Mouse (Mus musculus): ENCODE data around the gene Ms4a10.

Ms4a10 gene

GRCm38 (mm10) chr19:10916506-10916905 lies 58.0 kb downstream of the Ms4a10 start:
- DNase-seq (ENCODE audit: low read depth) = no peak

DNA sequence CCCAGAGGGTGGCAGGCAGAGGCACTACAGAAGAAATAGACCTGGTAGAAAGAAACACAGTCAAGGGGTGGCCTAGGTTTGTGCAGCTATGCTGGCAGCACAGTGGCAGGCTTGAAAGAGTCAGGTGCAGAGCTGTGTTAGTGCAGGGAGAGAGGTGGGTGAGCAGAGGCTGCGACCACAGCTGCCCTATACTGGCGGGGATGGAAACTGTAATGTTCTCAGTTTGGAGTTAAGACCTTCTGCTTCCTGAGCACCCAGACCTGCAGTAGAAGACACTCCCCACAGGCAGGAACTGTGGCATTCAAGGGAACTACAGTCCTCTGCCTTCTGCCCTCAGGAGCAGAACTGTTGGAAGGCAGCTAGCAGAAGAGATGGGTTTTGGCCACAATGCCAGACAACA lies 59.6 kb downstream of the Ms4a10 start:
- no peak for DNase-seq (ENCODE audit: low read depth)

GRCm38 (mm10) chr19:10914291-10914690 lies 60.2 kb downstream of the Ms4a10 start:
- no peak for DNase-seq (ENCODE audit: low read depth)
